Mouse (Mus musculus) E14TG2a.4 (cell line): ENCODE measurements at regions not wholly inside any gene's neighbourhood (a gene's known extent, or its start where the extent isn't known, plus 50 kb on each side); places are given as distances from the start of the nearest gene placed in this dataset.

Experiments
- CTCF ChIP-seq: conservative IDR thresholded peaks from 2 replicates; pipeline ENCODE4 v1.5.1; 2014; ENCODE audit warnings: low read length
- NANOG ChIP-seq: IDR thresholded peaks from 2 replicates; pipeline ENCODE4 v1.6.1; 2014; ENCODE audit warnings: borderline replicate concordance, low read length, mixed read lengths

DNA sequence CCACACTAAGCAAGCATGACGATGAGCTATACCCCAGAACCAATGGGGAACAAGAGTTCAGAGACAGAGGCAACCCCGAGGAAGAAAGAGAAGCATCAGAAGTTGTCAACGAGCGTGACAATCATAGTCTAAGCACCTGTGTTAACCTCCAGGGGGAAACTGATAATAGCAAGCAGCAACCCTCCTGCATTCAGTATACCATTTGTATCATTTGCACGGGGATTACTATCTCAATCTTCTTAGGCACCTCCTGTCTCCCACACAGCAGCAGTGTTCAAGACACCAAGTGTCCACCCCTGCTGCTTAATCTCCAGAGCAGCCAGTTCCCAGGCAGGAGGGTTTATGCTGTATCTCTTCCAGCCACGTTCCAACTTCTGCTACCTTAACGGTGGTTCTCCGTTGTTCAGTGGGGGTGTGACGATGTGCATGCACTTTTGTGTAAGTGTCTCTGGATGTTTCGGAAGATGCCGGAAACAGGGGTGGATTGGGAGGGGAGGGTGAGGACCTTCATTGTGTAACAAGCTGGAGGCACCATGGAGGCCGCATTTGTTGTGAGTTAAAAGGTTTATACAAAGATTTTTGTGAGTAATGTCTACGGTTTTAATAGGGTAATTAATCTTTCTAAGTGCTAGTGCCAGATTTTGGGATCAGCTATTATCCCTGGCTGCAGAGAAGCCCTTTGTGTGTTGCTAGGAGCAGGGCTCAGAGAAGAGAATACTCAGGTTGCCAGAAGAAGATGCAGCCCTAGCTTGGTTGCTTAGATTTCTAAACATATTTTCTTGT lies 245.8 kb downstream of the Rnf144b start:
- TF ChIP-seq CTCF = no peak
- no peak for TF ChIP-seq NANOG
